Mouse (Mus musculus) hindlimb bud, embryonic 11.5 days (tissue): ENCODE results near the gene Spata2.

Source experiments
- DNase-seq: peaks from one replicate; pipeline ENCODE4 v3.0.0-alpha.2; 2012; ENCODE audit warnings: low read depth, low spot score; ENCODE audit errors: extremely low spot score

Spata2 gene

DNA sequence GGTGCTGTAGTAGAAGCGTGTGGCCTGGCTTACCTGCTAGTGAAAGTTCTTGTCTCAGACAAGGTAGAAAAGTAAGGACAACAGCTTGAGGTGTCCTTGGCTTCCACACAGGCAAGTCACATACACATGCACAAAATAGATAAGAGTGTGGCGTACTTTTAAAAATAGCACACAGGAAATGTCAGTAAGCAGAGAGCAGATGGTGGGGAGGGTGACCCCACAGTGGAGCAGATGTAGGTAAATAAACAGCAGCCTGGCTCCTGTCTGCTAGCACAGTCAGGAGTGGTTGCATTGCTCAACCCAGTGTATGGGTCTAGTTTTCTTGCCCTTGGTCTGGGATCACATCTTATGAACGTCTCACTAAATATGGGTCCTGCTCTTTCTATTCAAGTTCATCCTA, 17.8 kb upstream of the Spata2 start:
- no peak for DNase-seq

DNA sequence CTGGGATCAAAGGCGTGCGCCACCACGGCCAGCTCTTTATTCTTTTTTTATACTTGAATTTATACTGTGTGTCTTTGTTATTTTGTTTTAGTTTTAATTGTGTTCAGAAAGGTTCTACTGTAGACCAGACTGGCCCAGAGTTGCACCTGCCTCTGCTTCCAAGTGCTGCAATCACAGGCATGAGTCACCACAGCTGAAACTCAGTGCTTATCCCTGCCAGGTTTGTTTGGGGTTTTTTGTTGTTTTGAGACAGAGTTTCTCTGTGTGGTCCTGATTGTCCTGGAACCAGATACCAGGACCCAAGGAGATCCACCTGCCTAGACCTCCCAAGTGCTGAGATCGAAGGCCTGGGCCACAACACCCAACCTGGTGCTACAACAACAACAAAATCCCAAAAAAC, 15.9 kb upstream of the Spata2 start:
- DNase-seq, result no peak

GRCm38 (mm10) chr2:167507719-167508385, 15.2 kb upstream of the Spata2 start:
- DNase-seq, result no peak

GRCm38 (mm10) chr2:167506546-167507260, 14.0 kb upstream of the Spata2 start:
- no peak for DNase-seq

GRCm38 (mm10) chr2:167505127-167505526, 12.4 kb upstream of the Spata2 start:
- DNase-seq, result no peak

GRCm38 (mm10) chr2:167503896-167504349, 11.2 kb upstream of the Spata2 start:
- no peak for DNase-seq

GRCm38 (mm10) chr2:167503253-167503895, 10.7 kb upstream of the Spata2 start:
- peak; percentile 16 for DNase-seq

DNA sequence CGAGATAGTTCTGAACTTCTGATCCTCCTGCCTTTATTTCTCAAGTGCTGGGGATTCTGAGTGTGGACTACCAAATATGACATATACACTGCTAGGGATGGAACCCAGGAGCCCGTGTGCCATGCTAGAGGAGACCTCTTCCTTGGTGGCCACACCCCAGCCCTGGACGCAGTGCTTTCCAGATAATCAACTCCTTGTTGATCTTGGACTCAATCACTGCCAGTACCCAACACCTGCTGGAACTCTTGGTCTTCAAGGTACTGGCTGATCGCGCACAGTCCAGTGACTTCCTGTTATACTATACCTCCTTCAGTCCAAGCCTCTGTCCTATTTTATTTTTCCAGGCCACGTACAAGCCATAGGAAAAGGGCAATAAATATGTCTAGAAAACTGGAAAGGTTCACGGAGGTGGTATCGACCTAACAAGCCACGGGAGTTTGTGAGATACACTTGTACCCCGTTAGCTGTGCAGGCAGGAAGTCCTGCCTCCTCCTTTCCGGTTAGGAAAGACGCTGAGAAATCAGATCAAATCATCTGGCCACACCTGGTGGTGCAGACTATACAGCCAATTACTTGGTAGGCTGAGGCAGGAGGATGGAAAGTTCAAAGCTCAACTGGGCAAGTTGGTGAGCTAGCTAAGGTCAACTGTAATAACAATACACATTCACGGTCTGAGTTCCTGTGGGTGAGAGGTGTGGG, 10.0 kb upstream of the Spata2 start:
- no peak for DNase-seq

- no peak for DNase-seq
Observed at GRCm38 (mm10) chr2:167497272-167497671, 4.6 kb upstream of the Spata2 start.

DNA sequence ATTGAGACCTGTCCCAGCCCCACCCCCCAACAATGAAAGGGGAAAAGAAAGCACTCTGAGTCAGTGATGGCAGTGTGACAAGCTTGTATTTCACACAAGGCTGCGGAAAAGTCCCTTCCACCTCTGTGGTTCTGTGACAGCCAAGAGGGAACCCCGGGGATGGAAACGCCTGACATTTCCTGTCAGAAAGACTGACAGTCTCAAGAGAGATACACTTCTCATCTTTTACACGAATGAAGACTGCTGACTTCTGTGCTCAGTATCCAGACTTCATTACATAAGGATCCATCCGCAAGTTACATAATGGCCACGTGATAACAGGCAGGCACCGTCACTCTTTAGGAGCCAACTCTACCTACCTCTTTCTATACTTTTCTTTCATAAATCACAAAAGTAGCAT, 3.8 kb upstream of the Spata2 start:
- DNase-seq, result no peak

- no peak for DNase-seq
Observed at GRCm38 (mm10) chr2:167491757-167492708, 654 bp downstream of the Spata2 start, which contains the start of gene Rnf114. Rnf114 (plus strand) TSS chr2:167492645.

DNA sequence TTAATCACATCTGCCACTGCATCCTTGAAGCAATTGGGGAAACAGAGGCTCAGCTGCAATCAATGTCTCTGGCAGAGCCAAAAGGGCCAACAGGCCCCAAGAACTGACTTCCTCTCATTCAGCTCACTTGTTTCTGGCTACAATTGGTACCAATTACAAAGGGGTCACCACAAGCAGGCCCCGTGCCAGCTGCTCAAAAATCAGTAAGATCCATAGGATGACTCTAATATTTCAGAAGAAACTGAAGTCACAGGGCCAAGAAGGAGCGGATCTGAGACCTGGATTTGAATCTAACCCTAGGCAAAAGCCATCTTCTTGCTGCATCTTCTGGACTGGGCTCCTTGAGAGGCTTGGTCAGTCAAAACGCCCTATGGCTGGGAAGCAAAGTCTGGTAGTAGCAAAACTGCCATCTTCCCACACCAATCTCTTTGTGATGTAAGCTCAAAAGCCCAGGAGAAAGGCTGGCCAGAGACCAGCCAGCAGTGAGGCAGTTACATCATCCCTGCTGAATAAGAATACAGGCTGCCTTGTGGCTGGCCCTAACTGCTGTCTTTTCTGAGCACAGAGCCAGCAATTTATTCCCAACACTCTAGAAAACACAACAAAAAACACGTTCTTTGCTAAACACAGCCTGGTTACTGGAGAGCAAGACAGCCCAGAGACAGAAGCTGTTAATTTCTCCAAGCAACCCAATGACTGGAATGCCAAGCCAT, 1.7 kb downstream of the Spata2 start:
- no peak for DNase-seq

- no peak for DNase-seq
Observed at GRCm38 (mm10) chr2:167487994-167488393, 4.7 kb downstream of the Spata2 start.

- DNase-seq, result no peak
Observed at GRCm38 (mm10) chr2:167487551-167487950, 5.1 kb downstream of the Spata2 start.

DNA sequence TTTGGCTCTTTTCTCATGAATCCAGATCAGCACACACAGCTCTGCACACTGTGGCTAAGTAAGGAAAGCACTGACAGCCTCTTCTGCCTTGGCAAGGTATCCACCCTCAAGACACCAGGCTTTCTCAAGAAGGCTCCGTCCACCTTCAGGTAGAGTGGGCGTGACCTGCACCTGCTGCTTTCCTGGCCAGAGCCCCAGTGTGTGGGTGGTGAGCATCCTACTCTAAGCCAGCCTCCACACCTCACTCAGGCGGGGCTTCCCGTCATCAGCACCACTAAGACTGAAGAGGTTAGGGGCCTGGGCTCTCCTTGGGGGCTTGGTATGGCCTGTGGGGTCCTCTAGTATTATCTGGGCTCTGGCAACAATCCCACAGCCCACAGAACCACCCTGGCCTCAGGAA, 6.1 kb downstream of the Spata2 start:
- no peak for DNase-seq

DNA sequence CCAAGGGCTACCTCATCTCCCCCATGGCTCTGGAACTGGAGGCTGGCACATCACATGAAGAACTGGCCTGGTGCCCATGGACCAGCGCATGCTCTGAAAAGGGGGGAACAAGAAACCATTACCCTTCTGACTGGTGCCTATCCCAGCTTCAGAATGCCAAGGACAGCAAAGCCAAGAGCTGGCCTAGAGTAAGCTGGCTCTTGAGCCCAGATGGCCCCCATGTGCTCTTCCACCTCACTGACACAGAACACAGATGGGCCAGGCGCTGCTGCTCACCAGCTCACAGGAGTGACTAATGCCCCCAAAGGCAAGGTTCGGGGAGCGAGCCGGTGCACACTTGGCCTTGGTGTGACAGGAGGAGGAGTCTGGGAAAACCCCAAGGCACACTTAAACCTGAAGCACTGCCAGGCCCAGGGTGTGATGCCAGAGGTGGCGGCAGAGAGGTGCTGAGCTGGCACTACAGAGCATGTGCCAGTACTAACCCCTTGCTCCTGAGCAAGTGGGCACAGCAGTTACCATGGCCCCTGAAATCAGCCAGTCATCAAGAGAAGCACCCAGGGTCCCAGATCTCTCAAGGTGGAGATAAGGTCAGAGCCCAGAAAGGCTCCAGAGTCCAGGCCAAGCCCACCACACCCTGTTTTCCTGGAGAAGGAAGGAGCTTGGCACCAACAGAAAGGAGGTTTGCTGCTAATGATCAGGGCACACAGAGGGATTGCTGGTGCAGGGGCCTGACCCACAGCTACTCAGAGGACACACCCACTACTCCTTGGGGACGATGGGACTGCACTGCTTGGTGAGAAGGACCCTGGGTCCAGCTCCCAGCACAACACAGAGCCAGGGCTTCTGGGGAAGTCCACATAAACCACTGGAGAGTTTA, 6.9 kb downstream of the Spata2 start:
- DNase-seq, result no peak

DNA sequence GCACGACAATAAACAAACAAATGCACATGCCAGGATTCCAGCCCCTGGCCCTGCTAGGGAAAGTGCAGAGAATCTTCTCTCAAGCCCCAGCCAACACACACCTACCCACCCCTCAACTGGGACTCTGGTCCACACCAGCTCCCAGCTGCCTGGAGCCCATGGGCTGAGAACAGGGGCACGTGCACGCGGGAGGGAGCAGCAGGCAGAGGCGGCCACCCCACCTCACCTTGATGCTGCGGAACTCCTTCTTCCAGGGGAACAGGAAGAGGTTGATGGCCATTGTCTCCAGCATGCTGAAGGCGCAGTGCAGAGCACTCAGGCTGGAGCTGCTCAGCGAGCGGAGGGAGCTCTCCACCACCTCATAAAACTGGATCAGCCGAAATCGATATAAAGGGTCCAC, 7.8 kb downstream of the Spata2 start:
- DNase-seq, result no peak

DNA sequence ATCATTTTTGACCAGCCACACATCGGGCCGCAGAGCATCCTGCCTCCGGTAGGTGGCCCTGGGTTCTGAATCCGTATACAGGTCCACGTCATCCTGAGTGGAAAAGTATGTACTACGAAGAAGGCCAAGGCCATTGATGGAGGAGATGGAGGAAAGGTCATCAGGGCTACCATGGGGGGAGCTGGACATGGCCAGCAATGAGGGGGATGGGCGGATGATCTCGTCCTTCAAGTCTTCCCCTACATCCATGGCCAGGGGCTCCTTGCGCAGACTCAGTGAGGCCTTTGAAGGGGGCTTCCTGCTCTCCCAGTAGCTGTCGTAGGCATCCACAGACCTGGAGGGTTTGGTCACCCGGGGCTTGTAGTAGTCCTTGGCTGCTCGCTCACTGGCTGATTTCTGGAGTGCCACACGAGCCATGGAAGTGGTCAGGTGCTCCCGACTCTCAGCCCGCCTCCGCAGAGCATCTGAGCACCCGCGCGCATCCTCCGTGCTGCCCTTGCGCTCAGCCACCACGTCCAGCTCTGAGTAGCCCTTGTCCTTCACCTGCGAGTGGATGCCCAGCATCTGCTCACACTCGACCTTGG, 8.8 kb downstream of the Spata2 start:
- DNase-seq, result no peak
